Mouse (Mus musculus) hindbrain, embryonic 11.5 days (tissue): Measurements from ENCODE around the gene Aco2. TPM values are rescaled to one million over a fixed set of nuclear protein-coding genes. Genes with fewer than 3 reads are reported as not detected.

Experiments used
- ATAC-seq: fragments of 200-750 bp; cut with Nextera tagmentation; 2 replicates; pipeline ENCODE4 v1.8.0; 2017; ENCODE audit warnings: mild to moderate bottlenecking, moderate TSS enrichment, moderate library complexity; ENCODE audit not compliant: low FRiP score
- DNase-seq: peaks from one replicate; pipeline ENCODE4 v3.0.0-alpha.2; 2015; ENCODE audit warnings: low spot score
- H3K27ac ChIP-seq: fragments of 300-500 bp; sonication (generic); 2 replicates; pipeline ENCODE4 v1.5.1; 2014; ENCODE audit warnings: mild to moderate bottlenecking, low read depth, low read length
- H3K27me3 ChIP-seq: fragments of 300-500 bp; sonication (generic); 2 replicates; pipeline ENCODE4 v1.6.1; 2014; ENCODE audit warnings: mild to moderate bottlenecking, low read length, moderate library complexity, mixed read lengths; ENCODE audit not compliant: control insufficient read depth, insufficient read depth
- H3K36me3 ChIP-seq: fragments of 300-500 bp; sonication (generic); 2 replicates; pipeline ENCODE4 v1.6.1; 2014; ENCODE audit warnings: mild to moderate bottlenecking, low read length, moderate library complexity, mixed read lengths; ENCODE audit not compliant: control insufficient read depth, insufficient read depth
- H3K4me1 ChIP-seq: fragments of 300-500 bp; sonication (generic); replicated peaks from 2 replicates; pipeline ENCODE4 v1.6.1; 2014; ENCODE audit warnings: low read length, mixed read lengths; ENCODE audit not compliant: control insufficient read depth, insufficient read depth
- H3K4me2 ChIP-seq: fragments of 300-500 bp; sonication (generic); replicated peaks from 2 replicates; pipeline ENCODE4 v1.6.1; 2014; ENCODE audit warnings: mild to moderate bottlenecking, low read depth, low read length
- H3K4me3 ChIP-seq: fragments of 300-500 bp; sonication (generic); 2 replicates; pipeline ENCODE4 v1.5.1; 2014; ENCODE audit warnings: low read depth, low read length
- H3K9ac ChIP-seq: fragments of 300-500 bp; sonication (generic); 2 replicates; pipeline ENCODE4 v1.6.1; 2014; ENCODE audit warnings: low read depth, low read length
- H3K9me3 ChIP-seq: fragments of 300-500 bp; sonication (generic); 2 replicates; pipeline ENCODE4 v1.6.1; 2016; ENCODE audit warnings: low read length; ENCODE audit not compliant: control insufficient read depth
- WGBS: fragments of 180-500 bp; shearing (Covaris S2); extraction: QIAGEN DNeasy Blood & Tissue Kit; methylation state at CpG from one replicate; pipeline ENCODE4 v1.1.7; 2014; 5-methylcytosine and 5-hydroxymethylcytosine counted together
- polyA plus RNA-seq: library from polyadenylated mRNA; unstranded; fragments of >200 nt; fragmentation: Nextera tagmentation; extraction: Ambion mirVana; gene quantifications from 2 replicates; pipeline ENCODE4 v1.2.1, GENCODE M21; 2014

Gene Aco2
- polyA plus RNA-seq, 1 experiment from 2014 or later: 155 TPM

DNA sequence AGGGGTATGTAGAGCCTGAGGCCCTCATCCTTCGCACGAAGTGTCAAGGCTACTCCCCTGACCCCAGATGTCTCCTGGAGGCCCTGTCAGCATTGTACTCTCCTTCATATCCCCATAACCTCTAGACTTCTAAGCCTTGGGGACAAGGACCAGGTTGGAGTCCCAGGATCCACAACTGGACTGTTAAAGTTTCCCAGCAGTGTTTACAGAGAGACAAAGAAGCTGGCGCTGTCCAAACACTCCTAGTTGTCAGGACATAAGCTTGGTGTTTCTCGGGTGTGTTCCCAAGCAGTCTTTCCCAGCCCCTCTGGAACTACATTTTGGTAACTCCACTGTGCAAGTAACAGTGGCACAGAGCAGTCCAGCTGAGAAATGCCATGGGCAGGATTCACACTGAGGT lies 38.6 kb upstream of the Aco2 start:
- Histone ChIP-seq H3K27ac (no peak overlapping the region), H3K36me3 (no peaks in the 10 kb centered on the region), H3K4me2 (no peak overlapping the region), H3K9ac (no peak overlapping the region), H3K9me3 (no peaks in the 10 kb centered on the region), H3K27me3 (peaks cover 2% of the 10 kb centered on the region; the same call in 1 of the 2 replicates), H3K4me3 (no peak overlapping the region), H3K4me1 (peaks cover 2% of the 10 kb centered on the region)
- WGBS: 73% methylated on average over 4 of the region's 4 CpGs
- ATAC-seq: no peak
- no peak for DNase-seq

DNA sequence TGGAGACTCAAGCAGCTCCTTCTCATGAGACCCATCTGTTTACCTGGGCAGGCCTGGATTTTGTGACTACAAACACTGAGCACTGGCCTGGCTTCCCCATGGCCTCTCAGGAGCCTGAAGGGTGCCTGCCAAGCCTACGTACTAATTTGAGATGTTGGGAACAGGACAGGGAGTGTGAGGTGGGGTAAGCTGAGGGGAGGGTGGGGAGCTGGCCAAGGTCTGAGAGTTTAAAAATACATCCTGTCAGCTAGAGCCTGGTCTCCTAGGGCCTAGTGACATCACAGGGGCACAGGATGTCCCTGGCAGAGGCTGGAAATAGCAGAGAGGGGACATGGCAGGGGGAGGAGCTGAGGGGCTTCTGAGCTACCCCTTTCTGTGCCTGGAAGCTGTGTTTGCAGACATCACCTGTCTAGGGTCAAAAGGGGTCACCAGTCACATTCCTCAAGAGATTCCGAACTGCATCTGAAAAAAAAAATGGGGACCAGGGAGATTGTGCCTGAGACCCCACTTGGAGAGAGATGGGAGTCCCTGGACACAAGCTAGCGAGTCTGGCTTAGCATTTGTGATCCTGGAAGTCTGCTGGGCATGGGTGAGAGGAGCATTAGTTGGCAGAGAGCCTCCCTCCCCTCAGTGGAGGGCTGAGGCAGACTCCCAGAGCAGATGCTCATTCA lies 37.8 kb upstream of the Aco2 start:
- Histone ChIP-seq H3K9ac (no peak overlapping the region), H3K4me3 (no peak overlapping the region), H3K4me2 (no peak overlapping the region), H3K4me1 (peaks cover 2% of the 10 kb centered on the region), H3K27ac (no peak overlapping the region), H3K9me3 (no peaks in the 10 kb centered on the region), H3K27me3 (peaks cover 2% of the 10 kb centered on the region; the same call in 1 of the 2 replicates), H3K36me3 (no peaks in the 10 kb centered on the region)
- ATAC-seq (no peak), DNase-seq (no peak)
- 57% methylated on average over 3 of the region's 3 CpGs for WGBS

DNA sequence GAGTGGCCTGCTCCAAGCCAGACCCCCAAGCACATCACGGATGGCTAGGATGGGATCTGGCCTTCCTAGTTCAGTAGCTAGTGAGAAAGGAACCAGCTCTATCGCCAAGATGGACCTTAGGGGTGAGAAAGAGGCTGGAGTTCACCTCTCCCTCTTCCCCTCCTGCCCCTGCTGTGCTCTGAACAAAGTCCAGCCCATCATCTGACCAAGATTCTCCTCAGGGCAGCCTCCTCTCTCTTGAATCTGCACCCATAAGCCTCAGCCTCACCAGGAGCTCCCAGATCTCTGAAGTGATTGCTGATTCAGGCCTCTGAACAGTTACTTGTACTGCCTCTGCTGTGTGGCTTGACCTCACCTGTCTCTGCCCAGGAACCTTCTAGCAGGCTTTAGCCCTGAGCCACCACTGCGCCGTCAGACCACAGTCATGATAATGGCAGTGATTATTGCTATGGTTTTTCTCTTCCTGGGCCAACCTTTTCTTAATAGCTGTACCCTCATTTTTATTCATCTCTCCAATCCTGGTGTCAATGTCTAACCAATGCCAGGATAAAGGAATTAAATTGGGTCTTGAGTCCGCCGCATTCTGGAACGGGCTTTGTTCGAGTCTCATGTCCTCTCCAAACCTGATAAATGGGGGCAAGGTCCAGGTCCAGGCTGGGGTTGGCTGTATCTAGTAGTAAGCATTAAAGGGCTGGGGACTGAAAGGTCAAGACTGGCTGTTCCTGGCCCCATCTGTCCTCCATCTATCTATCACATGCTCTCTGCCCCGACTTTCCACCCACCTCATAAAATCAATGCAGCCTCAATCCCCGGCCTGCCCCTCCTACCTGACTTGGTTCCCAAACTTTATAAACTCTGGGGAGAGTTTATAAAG lies 36.9 kb upstream of the Aco2 start:
- no peak for DNase-seq
- Histone ChIP-seq H3K9ac (no peak overlapping the region), H3K27ac (no peak overlapping the region), H3K4me2 (no peak overlapping the region), H3K36me3 (no peaks in the 10 kb centered on the region), H3K9me3 (no peaks in the 10 kb centered on the region), H3K4me1 (peaks cover 2% of the 10 kb centered on the region), H3K27me3 (peaks cover 2% of the 10 kb centered on the region; the same call in 1 of the 2 replicates), H3K4me3 (no peak overlapping the region)
- 67% methylated on average over 10 of the region's 10 CpGs for WGBS
- no peak for ATAC-seq

DNA sequence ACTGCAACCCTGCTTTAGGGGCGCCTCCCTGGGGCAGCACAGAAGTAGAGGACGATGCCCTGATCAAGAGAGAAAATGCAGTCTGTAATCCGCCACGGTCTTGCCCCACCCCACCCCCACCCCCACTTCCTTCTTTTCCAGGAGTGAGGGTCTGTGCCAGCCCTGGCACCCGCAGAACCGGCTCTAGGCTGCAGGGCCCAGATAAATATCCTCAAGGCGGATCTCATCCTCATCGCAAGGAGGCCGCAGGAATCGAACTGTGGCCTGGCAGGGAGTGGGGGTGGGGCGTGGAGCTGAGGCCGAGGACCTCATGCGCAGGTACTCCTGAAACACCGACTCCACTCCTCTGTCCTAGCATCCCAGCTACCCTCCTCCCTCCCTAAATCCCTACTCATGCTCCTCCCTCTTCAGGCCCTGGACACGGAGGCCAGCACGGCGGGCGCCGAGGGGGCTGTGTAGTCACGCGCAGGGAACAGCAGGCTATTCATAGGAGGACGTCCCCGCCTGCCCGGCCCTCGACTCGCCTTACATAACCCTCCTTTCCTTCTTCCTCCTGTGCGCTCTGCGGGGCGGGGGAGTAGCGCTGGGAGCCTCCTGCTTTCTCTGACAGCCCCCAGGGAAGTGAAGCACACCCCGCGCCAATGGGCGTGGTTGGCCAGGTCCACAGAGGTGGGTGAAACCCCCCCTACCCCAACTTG lies 35.8 kb upstream of the Aco2 start:
- peaks cover 2% of the 10 kb centered on the region for H3K4me1 ChIP-seq
- H3K4me2 ChIP-seq: peak overlapping the region; percentile 37
- H3K36me3 ChIP-seq: no peaks in the 10 kb centered on the region
- H3K27ac ChIP-seq: no peak overlapping the region
- peak; percentile 73 for ATAC-seq
- no peaks in the 10 kb centered on the region for H3K9me3 ChIP-seq
- H3K9ac ChIP-seq: peak overlapping the region; percentile 37
- peak; percentile 67 for DNase-seq
- H3K27me3 ChIP-seq: peaks cover 2% of the 10 kb centered on the region; the same call in 1 of the 2 replicates
- 2% methylated on average over 33 of the region's 33 CpGs for WGBS
- H3K4me3 ChIP-seq: peak overlapping the region; percentile 20

DNA sequence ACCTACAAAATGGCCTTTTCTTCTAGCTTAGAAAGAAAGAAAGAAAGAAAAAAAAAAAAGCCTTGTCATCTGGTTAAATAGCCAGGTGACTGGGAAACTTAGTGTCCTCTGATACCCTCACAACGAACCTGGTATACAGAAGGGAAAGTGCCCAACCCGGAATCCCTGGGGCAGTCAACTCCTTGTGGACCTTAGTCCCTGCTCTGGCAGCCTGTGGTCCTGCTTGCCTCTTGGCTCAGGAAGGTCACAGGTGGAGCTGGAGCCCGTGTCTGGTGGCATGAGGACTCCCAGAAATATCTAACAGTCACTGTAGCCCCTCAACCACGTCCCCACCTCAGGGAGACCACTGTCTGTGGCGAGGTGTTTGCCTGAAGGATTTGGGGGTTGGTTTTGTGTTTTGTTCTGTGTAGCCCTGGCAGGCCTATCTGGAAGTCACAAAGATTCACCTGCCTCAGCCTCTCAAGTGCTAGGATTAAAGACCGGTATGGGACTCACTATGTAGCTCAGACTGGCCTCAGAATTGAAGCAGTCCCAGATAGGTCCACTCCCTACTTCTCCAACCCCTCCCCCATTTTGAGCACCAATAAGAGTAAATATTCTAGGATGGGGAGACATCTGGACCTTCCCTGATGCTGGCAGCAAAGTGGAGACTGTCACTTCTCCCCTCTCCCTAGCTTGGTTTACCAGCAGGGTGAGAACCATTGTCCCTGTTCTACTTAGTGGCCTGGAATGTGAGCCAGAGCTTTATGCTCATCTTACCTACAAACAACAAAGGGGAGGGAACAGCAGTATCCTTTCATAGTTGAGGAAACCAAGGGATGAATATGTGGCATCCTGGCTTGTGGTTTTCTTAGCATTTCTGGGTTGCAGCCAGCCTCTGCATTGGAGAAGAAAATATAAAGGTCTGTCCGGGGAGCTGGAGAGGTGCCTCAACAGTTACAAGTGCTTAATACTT lies 34.9 kb upstream of the Aco2 start:
- ATAC-seq (no peak), DNase-seq (no peak)
- no peak overlapping the region for H3K9ac ChIP-seq
- H3K27me3 ChIP-seq: peaks cover 2% of the 10 kb centered on the region; the same call in 1 of the 2 replicates
- H3K36me3 ChIP-seq: no peaks in the 10 kb centered on the region
- peaks cover 2% of the 10 kb centered on the region for H3K4me1 ChIP-seq
- no peaks in the 10 kb centered on the region for H3K9me3 ChIP-seq
- H3K27ac ChIP-seq: no peak overlapping the region
- no peak overlapping the region for H3K4me3 ChIP-seq
- WGBS: 64% methylated on average over 7 of the region's 7 CpGs
- H3K4me2 ChIP-seq: no peak overlapping the region

DNA sequence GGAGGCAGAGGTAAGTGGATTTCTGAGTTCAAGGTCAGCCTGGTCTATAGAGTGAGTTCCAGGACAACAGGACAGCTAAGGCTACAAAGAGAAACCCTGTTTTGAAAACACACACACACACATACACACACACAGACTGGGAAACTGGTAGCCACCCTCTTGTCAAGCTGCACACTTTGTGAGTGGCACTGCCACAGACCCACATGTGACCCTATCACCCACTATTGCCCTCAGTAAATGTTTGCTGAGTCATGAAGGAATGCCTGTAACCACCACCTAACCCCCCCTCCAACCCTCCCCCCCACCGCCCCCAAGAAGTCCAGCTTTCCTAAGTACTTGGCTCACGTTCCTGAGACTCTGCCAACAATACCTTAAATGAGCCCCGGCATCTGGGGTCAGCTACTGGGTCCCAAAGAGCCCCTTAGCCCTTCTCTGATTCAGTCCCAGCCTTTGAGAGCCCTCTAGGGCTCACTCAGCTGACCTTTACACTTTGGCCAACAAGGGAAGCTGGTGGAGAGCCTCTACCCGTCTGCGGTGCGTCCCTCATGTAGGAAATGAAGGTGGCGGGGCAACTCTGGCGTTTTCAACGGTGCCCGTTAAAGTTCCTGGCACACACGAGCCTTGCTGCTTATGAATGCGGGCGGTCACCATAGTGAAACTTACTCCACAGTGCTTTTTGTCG lies 33.4 kb upstream of the Aco2 start:
- Histone ChIP-seq H3K4me3 (no peak overlapping the region), H3K9me3 (no peaks in the 10 kb centered on the region), H3K36me3 (no peaks in the 10 kb centered on the region), H3K4me2 (no peak overlapping the region), H3K9ac (no peak overlapping the region), H3K27me3 (peaks cover 2% of the 10 kb centered on the region; the same call in 1 of the 2 replicates), H3K4me1 (peaks cover 2% of the 10 kb centered on the region), H3K27ac (no peak overlapping the region)
- WGBS: 74% methylated on average over 14 of the region's 14 CpGs
- DNase-seq: no peak
- ATAC-seq: no peak

DNA sequence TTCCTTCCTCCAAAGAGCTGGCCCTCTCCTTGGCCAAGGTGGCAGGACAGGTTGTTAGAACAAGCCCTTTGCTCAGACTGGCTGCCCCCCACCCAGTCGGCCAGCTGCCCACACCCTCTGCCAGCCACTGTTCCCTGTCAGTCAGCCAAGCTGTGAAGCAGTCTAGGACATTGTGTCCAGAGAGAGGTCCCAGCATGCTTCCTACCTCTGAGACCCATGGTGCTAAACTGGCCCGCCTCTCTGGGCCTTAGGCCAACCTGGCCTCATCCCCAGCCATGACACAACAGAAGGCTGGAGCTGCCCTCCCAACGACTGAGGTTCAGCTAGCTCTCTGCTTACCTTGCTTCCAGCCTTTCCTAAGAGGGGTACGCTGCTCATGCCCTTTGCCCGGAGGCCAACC lies 32.5 kb upstream of the Aco2 start:
- ATAC-seq (no peak), DNase-seq (no peak)
- 67% methylated on average over 5 of the region's 5 CpGs for WGBS

More for the DNA sequence above, 32.5 kb upstream of the Aco2 start:
- no peak overlapping the region for H3K27ac ChIP-seq
- H3K27me3 ChIP-seq: peaks cover 2% of the 10 kb centered on the region; the same call in 1 of the 2 replicates
- H3K4me2 ChIP-seq: no peak overlapping the region
- H3K9me3 ChIP-seq: no peaks in the 10 kb centered on the region
- H3K4me3 ChIP-seq: no peak overlapping the region
- peaks cover 2% of the 10 kb centered on the region for H3K4me1 ChIP-seq
- H3K36me3 ChIP-seq: no peaks in the 10 kb centered on the region
- H3K9ac ChIP-seq: no peak overlapping the region
